Mouse (Mus musculus): ENCODE data around the gene Ttyh1. TPM values are rescaled to one million over a fixed set of nuclear protein-coding genes. Genes with fewer than 3 reads are reported as not detected.

The Ttyh1 gene
- 2.1 and 3.8 TPM in 2 replicates for polyA plus RNA-seq (2015; fragmentation: Nextera tagmentation; extraction: Ambion mirVana)

DNA sequence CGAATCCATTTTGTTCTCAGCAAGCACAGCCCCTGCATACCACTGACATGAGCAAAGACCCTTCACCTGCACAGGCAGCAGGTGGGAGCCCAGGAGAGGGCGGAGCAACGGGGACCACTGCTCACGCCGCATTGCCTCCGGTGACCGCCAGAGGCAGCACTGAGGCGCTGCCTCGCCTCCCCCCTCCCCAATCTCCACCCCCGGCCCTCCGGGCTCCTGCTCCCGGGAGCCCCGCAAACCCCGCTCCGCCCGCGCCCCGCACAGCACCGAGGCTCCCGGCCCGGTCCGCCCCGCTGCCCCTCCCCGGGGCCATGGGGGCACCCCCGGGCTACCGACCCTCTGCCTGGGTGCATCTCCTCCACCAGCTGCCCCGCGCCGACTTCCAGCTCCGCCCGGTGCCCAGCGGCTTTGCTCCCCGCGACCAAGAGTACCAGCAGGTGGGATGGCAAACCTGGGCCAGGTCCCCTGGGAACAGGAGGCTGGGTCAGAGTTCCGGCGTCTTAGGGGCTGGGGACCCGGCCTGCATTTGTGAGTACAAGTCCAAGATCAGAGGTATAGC is at the start of gene Ttyh1:
Ttyh1 (plus strand) TSS at position 65 of the 559 bp plus-strand sequence.

GRCm38 (mm10) chr7:4136771-4137531 is 17.7 kb downstream of the Ttyh1 start, which contains the start of gene Leng8:
Gene Leng8, plus strand, starts transcription at chr7:4137039.

DNA sequence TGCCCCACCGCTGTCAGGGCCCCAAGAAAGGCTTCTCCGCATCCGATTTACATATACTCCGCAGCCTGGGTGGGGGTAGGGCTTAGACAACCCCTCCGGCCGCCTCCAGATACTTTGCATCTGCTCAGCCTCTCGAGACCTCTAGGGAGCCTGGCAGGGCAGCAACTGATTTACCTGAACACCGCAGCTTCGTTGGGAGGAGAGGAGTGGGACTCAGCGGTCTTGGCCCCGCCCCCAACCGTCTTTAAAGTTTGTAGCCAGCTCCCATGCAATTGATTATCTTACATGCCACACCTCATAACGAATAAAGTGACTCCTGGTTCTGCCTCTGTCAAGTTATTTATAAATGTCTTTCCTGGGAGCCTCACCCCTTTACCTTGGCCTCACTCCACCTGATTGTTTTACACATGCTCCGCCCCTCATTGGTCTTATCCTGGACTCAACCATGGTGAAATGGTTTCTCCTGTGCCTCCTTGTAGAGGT is 30.9 kb downstream of the Ttyh1 start, which contains the start of gene Leng9:
Leng9 (minus strand) TSS at position 316 of the 483 bp plus-strand sequence.

GRCm38 (mm10) chr7:4164090-4164910 is 45.1 kb downstream of the Ttyh1 start, which contains the start of gene Cdc42ep5:
Gene Cdc42ep5, minus strand, starts transcription at chr7:4164860.

Other genes starting within 250 kb of the Ttyh1 start
- gene Gm14548, start 221.3 kb upstream of the Ttyh1 start, polyA plus RNA-seq (2015; fragmentation: Nextera tagmentation; extraction: Ambion mirVana) = 0.30 and 0.34 TPM in 2 replicates
- 0.08 and 0.17 TPM in 2 replicates for gene Lilra6, start 203.9 kb upstream of the Ttyh1 start, polyA plus RNA-seq (2015; fragmentation: Nextera tagmentation; extraction: Ambion mirVana)
- 0.67 and 3.2 TPM in 2 replicates for gene Lair1, start 56.2 kb upstream of the Ttyh1 start, polyA plus RNA-seq (2015; fragmentation: Nextera tagmentation; extraction: Ambion mirVana)
- gene Leng8, start 17.6 kb downstream of the Ttyh1 start, polyA plus RNA-seq (2015; fragmentation: Nextera tagmentation; extraction: Ambion mirVana) = 28.5 and 29.3 TPM in 2 replicates
- gene Leng9, start 31.0 kb downstream of the Ttyh1 start, polyA plus RNA-seq (2015; fragmentation: Nextera tagmentation; extraction: Ambion mirVana) = 4.5 TPM in 2 replicates
- gene Cdc42ep5, start 45.5 kb downstream of the Ttyh1 start, polyA plus RNA-seq (2015; fragmentation: Nextera tagmentation; extraction: Ambion mirVana) = 86.7 and 89.6 TPM in 2 replicates
- 0.23 and 0.27 TPM in 2 replicates for gene Lilra5, start 118.3 kb downstream of the Ttyh1 start, polyA plus RNA-seq (2015; fragmentation: Nextera tagmentation; extraction: Ambion mirVana)
- gene Ncr1, start 218.3 kb downstream of the Ttyh1 start, polyA plus RNA-seq (2015; fragmentation: Nextera tagmentation; extraction: Ambion mirVana) = not detected in 2 replicates